Mouse (Mus musculus) myocyte (in vitro differentiated cells): ENCODE measurements around the gene Zfp764.
"Not testable (repeated sequence)": the region's sequence is repeated elsewhere in the genome, so short reads cannot be mapped to it uniquely, and the experiment has no call there.

Source experiments
- CEBPB ChIP-seq: IDR thresholded peaks from 2 replicates; pipeline ENCODE4 v1.6.1; 2011; ENCODE audit warnings: mild to moderate bottlenecking, moderate library complexity; ENCODE audit not compliant: poor library complexity, insufficient read depth, severe bottlenecking
- MAX ChIP-seq: IDR thresholded peaks from one replicate; pipeline ENCODE4 v1.6.1; 2011; ENCODE audit warnings: low read depth, mild to moderate bottlenecking, control low read depth
- MYOG ChIP-seq, 3 experiments: IDR thresholded peaks; one replicate each; pipeline ENCODE4 v1.6.1; 2011; ENCODE audit warnings: control low read depth in 2 of 3, low read depth in 2 of 3, mild to moderate bottlenecking in 2 of 3; ENCODE audit not compliant: insufficient read length in 2 of 3, control insufficient read depth in 1 of 3, insufficient read depth in 1 of 3
- POLR2A ChIP-seq: IDR thresholded peaks from one replicate; pipeline ENCODE4 v1.6.1; 2011; ENCODE audit warnings: low read depth, mild to moderate bottlenecking, control low read depth, moderate library complexity; ENCODE audit not compliant: insufficient read length
- REST ChIP-seq: IDR thresholded peaks from one replicate; pipeline ENCODE4 v1.6.1; 2011; ENCODE audit warnings: mild to moderate bottlenecking, control low read depth, moderate library complexity; ENCODE audit not compliant: insufficient read depth, insufficient read length
- TCF12 ChIP-seq: IDR thresholded peaks from one replicate; pipeline ENCODE4 v1.6.1; 2011; ENCODE audit warnings: mild to moderate bottlenecking, control low read depth; ENCODE audit not compliant: poor library complexity, insufficient read depth, severe bottlenecking
- USF1 ChIP-seq: IDR thresholded peaks from one replicate; pipeline ENCODE4 v1.6.1; 2011; ENCODE audit warnings: low read depth, mild to moderate bottlenecking, control low read depth, moderate library complexity

- peak; percentile 51 for TF ChIP-seq POLR2A
- TF ChIP-seq USF1 = peak; percentile 97
- not testable (repeated sequence) for TF ChIP-seq MAX; CEBPB; REST; MYOG (IDR thresholded peaks at IDR 0.05; ENCODE audit: control insufficient read depth in 1 of 3, insufficient read depth in 1 of 3, insufficient read length in 2 of 3, low read depth in 2 of 3); TCF12
These were observed 31.1 kb downstream of the Zfp764 start, which contains the start of gene Zfp747 for GRCm38 (mm10) chr7:127375271-127376245.
